Mouse (Mus musculus) erythroblast, embryonic 14.5 days (primary cell): ENCODE results near the gene Fastk.

Experiments used
- GATA1 ChIP-seq: IDR thresholded peaks from 2 replicates; pipeline ENCODE4 v1.6.1; 2012; ENCODE audit warnings: low read length, inconsistent platforms, mixed read lengths
- TAL1 ChIP-seq: IDR thresholded peaks from 3 replicates; pipeline ENCODE4 v1.6.1; 2012; ENCODE audit warnings: low read length, inconsistent platforms, mixed read lengths

- TF ChIP-seq GATA1 (no peak), TAL1 (no peak)
Observed at GRCm38 (mm10) chr5:24453985-24454303, 8.9 kb upstream of the Fastk start.
